Mouse (Mus musculus): ENCODE results near the gene Abl2. TPM values are rescaled to one million over a fixed set of nuclear protein-coding genes. Genes with fewer than 3 reads are reported as not detected.

Gene Abl2
- polyA plus RNA-seq, 1 experiment from 2014 or later = 5.2 TPM

DNA sequence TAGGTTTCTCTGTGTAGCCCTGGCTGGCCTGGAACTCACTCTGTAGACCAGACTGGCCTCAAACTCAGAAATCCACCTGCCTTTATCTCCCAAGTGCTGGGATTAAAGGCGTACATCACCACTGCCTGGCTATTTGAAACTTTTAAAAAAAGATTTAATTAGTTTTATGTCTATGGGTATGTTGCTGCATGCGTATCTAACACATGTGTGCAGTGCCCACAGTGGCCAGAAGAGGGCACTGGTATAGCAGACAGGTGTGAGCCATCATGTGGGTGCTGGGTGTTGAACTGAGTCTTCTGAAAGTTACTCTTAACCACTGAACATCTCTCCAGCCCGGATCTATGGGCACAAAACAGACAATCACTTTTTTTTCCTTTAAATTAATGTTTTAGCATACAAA lies 7.5 kb downstream of the Abl2 start:
- Histone ChIP-seq H3K36me3 (ENCODE audit: control insufficient read depth, insufficient read depth, low read length) (no peaks in the 10 kb centered on the region), H3K4me3 (ENCODE audit: low read depth, low read length) (no peak overlapping the region), H3K9ac (ENCODE audit: low read depth, low read length) (no peak overlapping the region), H3K27ac (ENCODE audit: low read depth, low read length) (no peak overlapping the region), H3K27me3 (ENCODE audit: control insufficient read depth, insufficient read depth, low read length) (no peaks in the 10 kb centered on the region), H3K9me3 (replicated peaks; ENCODE audit: control insufficient read depth, low read length) (no peaks in the 10 kb centered on the region), H3K4me1 (ENCODE audit: control insufficient read depth, insufficient read depth, low read length) (no peaks in the 10 kb centered on the region; the same call in 1 of the 2 replicates), H3K4me2 (no peak overlapping the region)
- ATAC-seq (replicated peaks; ENCODE audit: insufficient number of reproducible peaks, low FRiP score, low TSS enrichment) = no peak
- WGBS (ENCODE audit: insufficient replicate concordance) = 94% methylated on average over 3 of the region's 3 CpGs

DNA sequence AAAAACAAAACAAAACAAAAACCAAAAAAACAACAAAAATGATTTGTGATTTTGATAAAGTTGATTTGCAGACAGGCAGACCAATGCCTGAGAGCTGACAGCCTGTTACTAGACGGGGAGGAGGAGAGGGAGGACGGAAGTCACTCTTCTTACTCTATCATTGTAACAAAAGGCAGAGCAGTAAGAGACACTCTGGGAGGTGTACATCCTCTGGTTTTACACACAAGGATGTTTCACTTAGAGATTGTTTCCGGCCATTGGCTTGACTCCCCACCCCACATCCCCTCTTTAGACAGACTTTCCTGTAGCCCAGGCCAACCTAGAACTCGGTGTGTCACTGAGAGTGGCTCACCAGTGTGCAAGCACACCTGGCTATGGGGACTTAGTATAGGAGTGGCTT lies 11.0 kb downstream of the Abl2 start:
- Histone ChIP-seq H3K4me1 (ENCODE audit: control insufficient read depth, insufficient read depth, low read length) (no peaks in the 10 kb centered on the region; the same call in 1 of the 2 replicates), H3K27ac (ENCODE audit: low read depth, low read length) (no peak overlapping the region)
- ATAC-seq (replicated peaks; ENCODE audit: insufficient number of reproducible peaks, low FRiP score, low TSS enrichment) = no peak

DNA sequence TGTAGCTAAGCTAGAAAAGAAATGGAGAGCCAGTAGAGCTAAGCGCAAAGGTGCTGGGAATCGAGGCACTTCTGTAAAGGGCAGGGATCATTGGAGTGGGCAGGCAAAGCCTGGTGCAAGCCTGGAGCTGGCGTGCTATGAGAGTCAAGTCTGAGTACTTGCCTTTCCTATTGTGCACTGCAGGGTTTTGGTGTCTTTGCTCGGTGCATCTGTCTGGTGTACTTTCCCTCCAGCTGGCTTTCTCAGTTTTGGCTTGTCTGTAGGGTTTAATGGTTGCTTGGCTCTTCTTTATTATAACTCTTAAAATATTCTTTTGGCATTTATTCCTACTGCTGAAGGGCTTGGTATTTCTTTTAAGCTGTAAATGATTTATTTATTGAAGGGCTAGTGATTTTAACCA lies 14.4 kb downstream of the Abl2 start:
- ATAC-seq (replicated peaks; ENCODE audit: insufficient number of reproducible peaks, low FRiP score, low TSS enrichment) = no peak
- 85% methylated on average over 4 of the region's 4 CpGs for WGBS (ENCODE audit: insufficient replicate concordance)
- H3K4me3 ChIP-seq (ENCODE audit: low read depth, low read length) = no peak overlapping the region
- no peaks in the 10 kb centered on the region; the same call in 1 of the 2 replicates for H3K4me1 ChIP-seq (ENCODE audit: control insufficient read depth, insufficient read depth, low read length)
- H3K4me2 ChIP-seq = no peak overlapping the region
- H3K36me3 ChIP-seq (ENCODE audit: control insufficient read depth, insufficient read depth, low read length) = no peaks in the 10 kb centered on the region
- no peak overlapping the region for H3K9ac ChIP-seq (ENCODE audit: low read depth, low read length)
- no peak overlapping the region for H3K27ac ChIP-seq (ENCODE audit: low read depth, low read length)
- no peaks in the 10 kb centered on the region for H3K27me3 ChIP-seq (ENCODE audit: control insufficient read depth, insufficient read depth, low read length)
- H3K9me3 ChIP-seq (replicated peaks; ENCODE audit: control insufficient read depth, low read length) = no peaks in the 10 kb centered on the region

More for the DNA sequence above, 11.0 kb downstream of the Abl2 start:
- no peaks in the 10 kb centered on the region for H3K9me3 ChIP-seq (replicated peaks; ENCODE audit: control insufficient read depth, low read length)
- no peak overlapping the region for H3K4me3 ChIP-seq (ENCODE audit: low read depth, low read length)
- no peaks in the 10 kb centered on the region for H3K36me3 ChIP-seq (ENCODE audit: control insufficient read depth, insufficient read depth, low read length)
- H3K9ac ChIP-seq (ENCODE audit: low read depth, low read length) = no peak overlapping the region
- WGBS (ENCODE audit: insufficient replicate concordance) = 70% methylated on average over 4 of the region's 4 CpGs
- no peaks in the 10 kb centered on the region for H3K27me3 ChIP-seq (ENCODE audit: control insufficient read depth, insufficient read depth, low read length)
- H3K4me2 ChIP-seq = no peak overlapping the region

DNA sequence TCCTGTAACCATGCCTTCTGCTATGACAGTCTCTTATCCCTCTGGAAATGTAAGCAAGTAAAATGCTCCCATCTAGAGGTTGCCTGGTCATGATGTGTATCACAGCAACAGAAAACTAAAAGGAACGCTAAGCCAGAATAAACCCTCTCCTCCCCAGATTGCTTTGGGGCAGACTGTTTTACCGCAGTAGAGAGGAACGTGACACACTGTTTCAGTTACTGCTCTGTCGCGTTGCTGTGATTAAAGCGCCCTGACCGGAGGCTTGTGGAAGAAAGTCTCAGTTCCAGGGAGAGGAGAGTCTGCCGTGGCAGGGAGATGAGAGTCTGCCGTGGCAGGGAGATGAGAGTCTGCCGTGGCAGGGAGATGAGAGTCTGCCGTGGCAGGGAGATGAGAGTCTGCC lies 22.6 kb downstream of the Abl2 start:
- H3K9me3 ChIP-seq (replicated peaks; ENCODE audit: control insufficient read depth, low read length) = no peaks in the 10 kb centered on the region
- 79% methylated on average over 11 of the region's 11 CpGs for WGBS (ENCODE audit: insufficient replicate concordance)

DNA sequence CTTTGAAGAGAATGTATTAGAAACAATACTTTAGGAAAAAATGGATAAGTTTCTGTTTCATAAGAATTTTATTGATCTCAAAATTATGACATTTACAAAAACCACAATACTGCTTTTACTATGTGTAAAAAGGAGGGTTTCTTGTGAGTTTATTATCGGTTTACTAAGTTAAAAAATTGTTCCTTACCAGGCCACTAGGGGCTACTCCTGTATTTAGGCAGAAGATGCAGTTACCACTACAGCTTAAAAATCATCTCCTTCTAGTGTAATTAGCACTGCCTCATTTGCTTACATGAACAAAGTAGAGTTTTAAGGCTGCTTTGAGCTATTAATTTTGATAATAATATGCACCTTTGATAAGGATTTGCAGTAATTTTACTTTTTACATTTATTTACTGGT lies 25.6 kb downstream of the Abl2 start:
- Histone ChIP-seq H3K27ac (ENCODE audit: low read depth, low read length) (no peak overlapping the region), H3K9ac (ENCODE audit: low read depth, low read length) (no peak overlapping the region), H3K4me3 (ENCODE audit: low read depth, low read length) (no peak overlapping the region), H3K4me1 (ENCODE audit: control insufficient read depth, insufficient read depth, low read length) (peaks cover 9% of the 10 kb centered on the region), H3K9me3 (replicated peaks; ENCODE audit: control insufficient read depth, low read length) (no peaks in the 10 kb centered on the region), H3K4me2 (no peak overlapping the region), H3K36me3 (ENCODE audit: control insufficient read depth, insufficient read depth, low read length) (no peaks in the 10 kb centered on the region), H3K27me3 (ENCODE audit: control insufficient read depth, insufficient read depth, low read length) (no peaks in the 10 kb centered on the region)
- ATAC-seq (replicated peaks; ENCODE audit: insufficient number of reproducible peaks, low FRiP score, low TSS enrichment) = no peak
- 59% methylated on average over 1 of the region's 1 CpGs for WGBS (ENCODE audit: insufficient replicate concordance)

More for the DNA sequence above, 22.6 kb downstream of the Abl2 start:
- Histone ChIP-seq H3K4me3 (ENCODE audit: low read depth, low read length) (no peak overlapping the region), H3K4me1 (ENCODE audit: control insufficient read depth, insufficient read depth, low read length) (peaks cover 9% of the 10 kb centered on the region), H3K27me3 (ENCODE audit: control insufficient read depth, insufficient read depth, low read length) (no peaks in the 10 kb centered on the region), H3K4me2 (no peak overlapping the region), H3K9ac (ENCODE audit: low read depth, low read length) (no peak overlapping the region), H3K36me3 (ENCODE audit: control insufficient read depth, insufficient read depth, low read length) (no peaks in the 10 kb centered on the region), H3K27ac (ENCODE audit: low read depth, low read length) (no peak overlapping the region)
- ATAC-seq (replicated peaks; ENCODE audit: insufficient number of reproducible peaks, low FRiP score, low TSS enrichment) = no peak

DNA sequence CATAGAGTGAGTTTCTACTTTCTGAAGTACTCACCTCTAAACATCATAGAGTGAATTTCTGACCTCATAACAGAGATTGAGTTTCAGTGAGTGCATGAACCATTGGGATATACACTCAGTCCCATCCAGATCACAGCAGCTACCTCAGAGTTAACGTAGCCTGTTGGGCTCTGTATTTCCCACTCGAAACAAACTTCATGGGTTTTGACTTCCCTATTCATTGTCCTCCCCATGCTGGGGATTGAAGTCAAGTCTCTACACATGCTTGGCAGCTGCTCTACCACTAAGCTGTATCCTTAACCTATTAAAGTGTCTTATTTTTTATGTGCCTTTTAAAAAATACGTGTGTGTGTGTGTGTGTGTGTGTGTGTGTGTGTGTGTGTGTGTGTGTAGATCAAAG lies 26.9 kb downstream of the Abl2 start:
- ATAC-seq (replicated peaks; ENCODE audit: insufficient number of reproducible peaks, low FRiP score, low TSS enrichment) = no peak
- Histone ChIP-seq H3K9ac (ENCODE audit: low read depth, low read length) (no peak overlapping the region), H3K9me3 (replicated peaks; ENCODE audit: control insufficient read depth, low read length) (no peaks in the 10 kb centered on the region), H3K27ac (ENCODE audit: low read depth, low read length) (no peak overlapping the region), H3K4me2 (no peak overlapping the region), H3K27me3 (ENCODE audit: control insufficient read depth, insufficient read depth, low read length) (no peaks in the 10 kb centered on the region), H3K36me3 (ENCODE audit: control insufficient read depth, insufficient read depth, low read length) (no peaks in the 10 kb centered on the region), H3K4me1 (ENCODE audit: control insufficient read depth, insufficient read depth, low read length) (peaks cover 6% of the 10 kb centered on the region), H3K4me3 (ENCODE audit: low read depth, low read length) (no peak overlapping the region)
- 76% methylated on average over 3 of the region's 3 CpGs for WGBS (ENCODE audit: insufficient replicate concordance)

DNA sequence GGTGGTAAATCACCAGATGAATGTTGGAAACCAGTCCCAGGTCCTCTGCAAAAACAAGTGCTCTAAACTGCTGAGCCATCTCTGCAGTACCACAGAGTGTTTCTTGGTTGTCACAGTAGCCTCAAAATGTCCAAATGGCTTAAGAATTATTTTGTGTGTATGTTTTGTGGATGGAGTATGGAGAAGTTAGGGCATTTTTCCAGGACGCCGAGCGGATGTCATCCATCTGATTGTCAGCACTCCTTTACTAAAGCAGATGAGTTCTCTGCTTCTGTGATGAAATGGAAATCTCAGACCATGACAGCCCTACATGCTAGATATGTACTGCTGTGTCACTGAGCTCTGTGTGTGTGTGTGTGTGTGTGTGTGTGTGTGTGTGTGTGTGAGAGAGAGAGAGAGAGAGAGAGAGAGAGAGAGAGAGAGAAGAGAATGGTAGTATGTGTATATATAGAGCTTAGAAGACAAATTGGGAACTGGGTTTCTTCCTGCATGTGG lies 31.3 kb downstream of the Abl2 start:
- Histone ChIP-seq H3K36me3 (ENCODE audit: control insufficient read depth, insufficient read depth, low read length) (no peaks in the 10 kb centered on the region), H3K27ac (ENCODE audit: low read depth, low read length) (no peak overlapping the region), H3K9ac (ENCODE audit: low read depth, low read length) (no peak overlapping the region), H3K4me3 (ENCODE audit: low read depth, low read length) (no peak overlapping the region), H3K4me2 (no peak overlapping the region), H3K27me3 (ENCODE audit: control insufficient read depth, insufficient read depth, low read length) (no peaks in the 10 kb centered on the region), H3K4me1 (ENCODE audit: control insufficient read depth, insufficient read depth, low read length) (0 out of 2 replicates have a peak, but pooled peaks cover 2% of the 10 kb centered on the region), H3K9me3 (replicated peaks; ENCODE audit: control insufficient read depth, low read length) (no peaks in the 10 kb centered on the region)
- WGBS (ENCODE audit: insufficient replicate concordance) = 84% methylated on average over 3 of the region's 3 CpGs
- no peak for ATAC-seq (replicated peaks; ENCODE audit: insufficient number of reproducible peaks, low FRiP score, low TSS enrichment)

DNA sequence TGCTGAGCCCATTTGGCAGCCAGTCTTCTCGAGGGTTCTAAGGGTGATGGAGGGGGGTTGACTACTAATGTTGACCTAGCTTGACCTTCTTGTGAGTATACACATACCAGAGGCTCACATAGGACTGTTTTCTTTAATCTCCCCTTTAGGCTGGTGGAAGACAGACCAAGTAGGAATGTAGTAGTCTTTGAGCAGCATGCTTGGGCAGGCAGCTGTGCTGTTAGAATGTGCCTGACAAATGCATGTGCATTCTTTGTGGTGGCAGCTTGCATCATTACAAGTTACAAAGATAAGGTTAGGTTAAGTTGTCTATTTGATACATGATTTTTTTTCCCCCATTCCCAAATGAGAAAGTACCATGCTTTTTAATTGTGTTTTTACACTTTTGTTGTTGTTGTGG lies 31.8 kb downstream of the Abl2 start:
- no peak overlapping the region for H3K9ac ChIP-seq (ENCODE audit: low read depth, low read length)
- H3K36me3 ChIP-seq (ENCODE audit: control insufficient read depth, insufficient read depth, low read length) = no peaks in the 10 kb centered on the region
- no peaks in the 10 kb centered on the region for H3K9me3 ChIP-seq (replicated peaks; ENCODE audit: control insufficient read depth, low read length)
- H3K27me3 ChIP-seq (ENCODE audit: control insufficient read depth, insufficient read depth, low read length) = no peaks in the 10 kb centered on the region
- H3K4me3 ChIP-seq (ENCODE audit: low read depth, low read length) = no peak overlapping the region
- H3K4me1 ChIP-seq (ENCODE audit: control insufficient read depth, insufficient read depth, low read length) = 0 out of 2 replicates have a peak, but pooled peaks cover 2% of the 10 kb centered on the region
- H3K4me2 ChIP-seq = no peak overlapping the region
- WGBS (ENCODE audit: insufficient replicate concordance) = 20% methylated on average over 1 of the region's 1 CpGs
- ATAC-seq (replicated peaks; ENCODE audit: insufficient number of reproducible peaks, low FRiP score, low TSS enrichment) = no peak
- no peak overlapping the region for H3K27ac ChIP-seq (ENCODE audit: low read depth, low read length)

DNA sequence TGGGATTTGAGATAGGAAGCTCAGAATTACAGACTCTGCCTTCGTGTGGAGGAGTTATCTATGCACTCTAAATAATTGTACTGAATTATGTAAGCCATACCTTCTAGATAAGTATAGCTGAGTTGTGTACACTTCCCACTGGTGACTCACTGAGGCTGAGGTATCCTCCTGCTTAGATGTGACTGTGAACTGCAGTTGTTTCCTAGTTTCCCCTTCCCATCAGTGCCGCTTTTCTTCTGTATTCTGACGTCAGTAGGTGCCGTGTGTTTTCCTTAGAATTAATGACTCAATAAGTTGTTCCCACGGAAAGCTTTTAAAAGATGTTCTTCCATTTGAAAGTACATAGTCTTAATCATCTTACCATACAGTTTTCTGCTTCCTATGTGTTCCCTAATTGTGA lies 34.7 kb downstream of the Abl2 start:
- WGBS (ENCODE audit: insufficient replicate concordance) = 80% methylated on average over 5 of the region's 5 CpGs
- no peak overlapping the region for H3K4me3 ChIP-seq (ENCODE audit: low read depth, low read length)
- no peak for ATAC-seq (replicated peaks; ENCODE audit: insufficient number of reproducible peaks, low FRiP score, low TSS enrichment)
- no peak overlapping the region for H3K4me2 ChIP-seq
- H3K9ac ChIP-seq (ENCODE audit: low read depth, low read length) = no peak overlapping the region
- 0 out of 2 replicates have a peak, but pooled peaks cover 2% of the 10 kb centered on the region for H3K4me1 ChIP-seq (ENCODE audit: control insufficient read depth, insufficient read depth, low read length)
- H3K36me3 ChIP-seq (ENCODE audit: control insufficient read depth, insufficient read depth, low read length) = no peaks in the 10 kb centered on the region
- H3K9me3 ChIP-seq (replicated peaks; ENCODE audit: control insufficient read depth, low read length) = no peaks in the 10 kb centered on the region
- H3K27ac ChIP-seq (ENCODE audit: low read depth, low read length) = no peak overlapping the region
- no peaks in the 10 kb centered on the region for H3K27me3 ChIP-seq (ENCODE audit: control insufficient read depth, insufficient read depth, low read length)

Data from heart, embryonic 11.5 days (tissue).